Mouse (Mus musculus) cerebellum, postnatal 10 days (tissue): Measurements from ENCODE around the gene Dvl2.
"Not testable (repeated sequence)": the region's sequence is repeated elsewhere in the genome, so short reads cannot be mapped to it uniquely, and the experiment has no call there.

Source experiments
- DNase-seq, 2 experiments: peaks; one replicate each; pipeline ENCODE4 v3.0.0; 2021; ENCODE audit warnings: mixed read lengths in 2 of 2

The Dvl2 gene

DNA sequence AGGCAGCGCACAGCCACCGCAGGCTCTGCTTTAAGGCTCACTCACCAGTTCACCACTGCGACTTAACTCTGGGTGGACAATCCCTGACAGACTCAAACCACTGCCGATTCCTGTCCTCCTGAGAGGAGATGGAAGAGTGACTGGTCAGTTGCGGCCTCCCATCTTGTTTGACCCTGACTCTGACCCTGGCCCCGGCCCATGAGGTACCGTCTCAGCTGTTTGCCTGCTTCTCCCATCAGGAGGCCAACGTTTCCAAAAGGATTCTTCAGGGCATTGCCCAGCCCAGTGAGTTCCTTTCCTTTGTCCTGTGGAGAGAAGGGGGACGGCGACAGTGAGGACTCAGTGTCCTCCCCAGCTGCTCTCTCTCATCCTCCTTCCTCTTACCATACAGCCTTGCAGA, 10.6 kb downstream of the Dvl2 start:
- DNase-seq, result no peak

DNA sequence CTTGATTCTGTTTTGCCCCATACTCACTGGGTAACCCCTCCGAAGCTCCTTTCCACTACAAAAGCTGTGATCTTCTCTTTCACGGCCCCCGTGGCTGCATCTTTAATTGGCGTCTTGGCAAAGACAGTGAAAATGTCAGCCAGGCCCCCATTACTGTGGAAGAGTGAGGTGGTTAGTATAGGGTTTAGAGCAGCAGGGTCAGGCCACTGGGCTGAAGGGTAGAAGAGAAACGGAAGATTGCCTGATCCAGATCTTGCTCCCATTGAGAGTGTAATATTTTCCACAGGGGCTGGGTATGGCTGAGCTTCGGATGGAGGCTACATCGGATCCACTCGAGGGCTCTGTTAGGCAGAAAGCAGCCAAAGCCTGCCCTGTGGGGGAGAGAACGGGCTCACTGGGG, 12.5 kb downstream of the Dvl2 start:
- DNase-seq, result no peak

DNA sequence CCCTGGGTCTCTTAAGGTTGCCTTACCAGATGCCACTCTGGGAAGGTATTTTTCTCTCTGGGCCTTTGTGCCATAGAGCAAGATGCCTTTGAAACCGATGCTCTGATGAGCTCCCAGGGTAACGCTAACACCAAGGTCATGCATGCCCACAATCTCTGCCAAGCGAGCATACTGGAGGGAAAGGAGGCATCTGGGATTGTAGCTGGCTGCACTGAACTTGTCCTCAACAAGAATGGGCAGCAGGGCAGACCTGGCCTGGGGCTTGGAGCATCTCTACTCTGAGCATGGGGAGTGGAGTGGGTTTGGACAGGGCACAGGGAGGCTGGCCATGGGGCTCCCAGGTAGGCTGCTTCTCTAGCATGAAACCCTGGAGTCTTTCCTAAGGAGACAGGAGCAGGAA, 13.0 kb downstream of the Dvl2 start:
- no peak for DNase-seq

GRCm38 (mm10) chr11:70014051-70014450, 13.7 kb downstream of the Dvl2 start:
- DNase-seq, result no peak

- DNase-seq, result peak; percentile 93 to 95
Observed at GRCm38 (mm10) chr11:70014880-70015558, 14.6 kb downstream of the Dvl2 start, which contains the start of gene Acadvl. TSS of gene Acadvl (minus strand) at chr11:70015411.

GRCm38 (mm10) chr11:70015677-70016076, 15.3 kb downstream of the Dvl2 start:
- DNase-seq, result no peak

- not testable (repeated sequence) for DNase-seq
Observed at GRCm38 (mm10) chr11:70016177-70016576, 15.8 kb downstream of the Dvl2 start.

- no peak for DNase-seq
Observed at GRCm38 (mm10) chr11:70016669-70017068, 16.3 kb downstream of the Dvl2 start, which contains the start of gene Dlg4. TSS of gene Dlg4 (plus strand) at chr11:70016942.

GRCm38 (mm10) chr11:70017199-70017767, 16.9 kb downstream of the Dvl2 start:
- DNase-seq, result peak in 1 of 2 experiments; percentile 39

GRCm38 (mm10) chr11:70018131-70018990, 18.0 kb downstream of the Dvl2 start:
- peak; percentile 92 to 94 for DNase-seq

DNA sequence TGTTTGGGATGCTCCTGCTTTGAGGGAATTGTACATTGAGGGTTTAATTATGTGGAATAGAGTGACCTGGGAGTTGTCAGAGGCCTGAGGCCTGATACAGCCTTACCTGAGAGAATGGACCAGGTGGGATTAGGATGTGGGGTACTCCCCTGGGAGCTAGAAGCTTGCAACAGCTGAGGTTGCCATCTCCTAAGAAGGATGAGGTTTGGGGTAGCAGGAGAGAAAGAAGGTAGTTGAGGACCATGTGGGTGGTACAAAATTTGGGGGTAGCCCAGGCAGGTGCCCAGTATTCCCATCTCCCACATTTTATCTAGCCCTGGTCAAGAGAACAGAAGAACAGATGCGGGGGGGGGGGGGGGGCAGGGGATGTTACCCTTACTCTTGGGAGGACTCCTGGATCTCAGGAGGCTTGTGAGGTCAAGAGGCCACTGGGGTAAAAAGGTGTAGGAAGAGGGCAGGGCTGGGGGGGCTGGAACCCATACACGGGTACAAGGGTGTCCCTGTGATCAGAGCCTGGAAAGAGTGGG, 19.2 kb downstream of the Dvl2 start:
- DNase-seq, result peak in 1 of 2 experiments; percentile 28

GRCm38 (mm10) chr11:70020022-70020631, 19.7 kb downstream of the Dvl2 start:
- peak; percentile 56 to 62 for DNase-seq

- peak; percentile 90 for DNase-seq
Observed at GRCm38 (mm10) chr11:70020731-70021263, 20.4 kb downstream of the Dvl2 start.

DNA sequence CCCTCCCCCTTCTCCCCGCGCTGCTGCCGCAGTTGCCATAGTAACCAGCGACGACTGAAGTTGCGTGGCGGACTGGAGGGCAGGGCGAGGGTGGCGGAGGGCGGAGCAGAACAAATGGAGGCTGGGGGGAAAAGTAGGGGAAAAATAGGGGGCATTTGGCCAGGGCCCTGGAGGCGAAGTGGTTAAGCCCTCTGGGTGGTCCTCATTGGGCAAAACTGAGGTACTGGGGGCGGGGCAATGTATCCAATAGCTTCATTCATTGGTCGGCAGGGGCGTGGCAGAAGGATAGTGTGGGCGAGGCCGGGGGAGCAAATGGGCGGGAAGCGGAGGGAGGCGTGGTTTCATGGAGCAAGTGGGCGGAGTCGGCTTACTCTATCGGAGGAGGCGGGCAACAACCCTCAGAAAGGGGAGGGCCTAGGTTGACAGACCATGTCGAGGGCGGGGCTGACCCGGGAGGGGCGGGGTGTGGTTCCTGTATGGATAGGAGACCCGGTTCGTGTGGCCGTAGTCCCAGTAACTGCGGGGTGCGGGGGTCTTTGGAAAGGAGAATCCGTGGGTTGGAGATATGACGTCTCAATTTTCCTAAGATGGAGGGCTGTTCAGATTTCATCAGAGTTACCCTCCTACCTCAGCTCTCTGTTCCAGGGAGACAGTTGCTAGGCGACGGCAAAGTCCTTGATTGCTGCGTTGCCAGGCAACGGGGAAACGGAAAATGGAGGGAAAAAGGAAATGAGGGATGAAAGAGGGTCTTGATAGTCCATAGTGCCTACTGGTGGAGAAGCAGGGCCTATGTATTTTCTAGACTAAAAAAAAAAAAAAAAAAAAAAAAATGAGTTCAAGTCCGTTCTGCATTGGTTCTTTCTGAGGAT, 21.1 kb downstream of the Dvl2 start:
- peak; percentile 99 for DNase-seq

DNA sequence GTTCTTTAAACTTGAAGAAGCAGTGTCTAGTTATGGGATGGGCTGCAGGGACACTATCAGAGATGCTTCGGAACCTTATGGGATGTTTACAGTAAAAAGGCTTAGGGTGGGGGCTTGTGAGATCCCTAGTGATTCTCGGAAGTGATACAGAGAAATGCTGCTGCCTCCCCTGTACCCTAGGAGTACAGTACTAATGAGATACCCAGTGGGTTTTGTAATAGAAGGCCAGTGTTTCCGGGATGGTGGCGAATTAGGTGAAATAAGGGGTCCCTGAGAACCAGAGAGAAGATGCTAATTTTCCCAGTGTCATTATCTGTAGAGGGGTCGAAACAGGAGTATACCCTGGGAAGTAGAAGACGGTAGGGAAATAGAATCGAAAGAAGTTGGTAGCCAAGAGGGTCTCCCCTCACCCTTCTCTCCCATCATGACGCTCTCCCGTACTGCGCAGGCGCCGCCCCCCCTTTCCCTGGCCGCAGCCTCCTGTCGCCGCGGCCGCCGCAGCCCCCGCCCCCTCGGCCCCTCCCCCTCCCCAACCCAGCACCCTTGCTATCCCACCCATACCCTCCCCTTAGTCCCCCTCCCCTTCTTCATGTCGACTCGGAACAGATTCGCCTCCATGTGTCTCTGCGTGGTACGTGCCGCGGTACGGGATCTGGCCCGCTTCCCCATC, 23.2 kb downstream of the Dvl2 start:
- DNase-seq, result peak; percentile 76 to 86

DNA sequence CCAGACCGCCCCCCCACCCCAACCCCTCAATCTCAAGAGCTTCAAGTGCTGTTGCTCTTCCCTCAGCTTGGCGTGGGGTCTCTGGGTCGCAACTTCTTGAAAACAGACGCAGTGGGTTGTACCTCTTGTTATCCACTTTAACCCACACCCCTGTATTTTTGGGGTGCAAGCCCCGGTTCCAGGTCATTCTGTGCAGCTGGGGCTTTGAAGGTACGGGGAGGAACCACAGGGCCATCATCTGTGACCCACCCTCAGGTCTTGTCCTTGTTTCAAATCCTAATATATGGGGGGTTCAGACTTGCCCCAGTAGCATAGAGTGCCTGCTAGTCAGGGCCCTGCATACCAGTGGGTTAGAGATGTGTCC, 23.7 kb downstream of the Dvl2 start:
- DNase-seq, result no peak

DNA sequence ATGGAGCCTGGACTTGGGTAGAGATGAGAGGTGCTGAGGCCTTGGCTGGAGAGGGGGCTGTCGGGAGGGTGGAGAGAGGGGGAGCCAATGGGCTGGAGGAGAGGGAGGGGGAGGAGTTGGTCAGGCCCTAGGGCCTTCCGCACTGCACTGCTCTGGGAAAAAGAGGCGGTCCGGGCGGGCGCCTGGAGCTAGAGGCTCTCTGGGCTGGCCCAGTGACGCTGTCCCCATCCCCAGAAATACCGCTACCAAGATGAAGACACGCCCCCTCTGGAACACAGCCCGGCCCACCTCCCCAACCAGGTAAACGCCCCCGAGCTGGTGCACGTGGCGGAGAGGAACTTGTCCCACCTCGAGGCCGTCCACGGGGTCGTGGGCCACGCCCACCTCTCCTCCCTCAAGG, 26.3 kb downstream of the Dvl2 start:
- DNase-seq, result peak; percentile 65 to 66

- DNase-seq, result peak; percentile 64 to 70
Observed at GRCm38 (mm10) chr11:70027397-70027796, 27.0 kb downstream of the Dvl2 start.

DNA sequence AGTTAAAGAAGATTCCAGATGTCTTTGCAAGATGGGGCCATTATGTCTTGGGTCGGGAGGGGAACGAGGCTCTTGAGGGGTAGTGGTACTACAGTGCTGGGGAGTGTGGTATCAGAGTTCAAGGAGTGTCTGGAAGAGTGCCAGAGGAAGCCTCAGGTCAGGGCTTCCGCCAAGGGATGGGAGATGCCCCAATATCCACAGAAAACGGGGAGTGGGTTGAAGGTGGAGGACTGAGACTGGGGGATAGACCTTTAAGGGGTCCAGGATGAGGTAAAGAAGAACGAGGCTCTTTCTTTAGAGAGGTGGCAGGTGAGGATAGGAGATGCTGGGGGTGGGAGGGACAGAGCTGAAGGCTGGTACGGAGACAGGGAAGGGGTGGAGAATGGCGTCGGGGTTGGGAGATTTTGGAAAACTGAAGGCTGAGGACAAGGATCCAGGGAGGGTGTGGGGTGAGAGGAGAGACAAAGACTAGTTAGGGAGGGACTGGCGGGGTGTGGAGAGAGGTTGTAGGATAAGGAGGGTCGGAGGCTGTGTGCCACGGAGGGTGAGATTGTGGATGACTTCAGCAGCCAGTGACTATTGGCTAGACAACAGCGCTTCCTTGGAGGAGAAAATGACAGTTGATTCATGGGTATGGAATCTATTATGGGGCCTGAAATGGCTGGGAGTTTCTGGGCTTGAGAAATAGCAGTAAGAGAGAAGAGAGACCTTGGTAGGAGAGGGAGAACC, 28.2 kb downstream of the Dvl2 start:
- DNase-seq, result peak in 1 of 2 experiments; percentile 56

DNA sequence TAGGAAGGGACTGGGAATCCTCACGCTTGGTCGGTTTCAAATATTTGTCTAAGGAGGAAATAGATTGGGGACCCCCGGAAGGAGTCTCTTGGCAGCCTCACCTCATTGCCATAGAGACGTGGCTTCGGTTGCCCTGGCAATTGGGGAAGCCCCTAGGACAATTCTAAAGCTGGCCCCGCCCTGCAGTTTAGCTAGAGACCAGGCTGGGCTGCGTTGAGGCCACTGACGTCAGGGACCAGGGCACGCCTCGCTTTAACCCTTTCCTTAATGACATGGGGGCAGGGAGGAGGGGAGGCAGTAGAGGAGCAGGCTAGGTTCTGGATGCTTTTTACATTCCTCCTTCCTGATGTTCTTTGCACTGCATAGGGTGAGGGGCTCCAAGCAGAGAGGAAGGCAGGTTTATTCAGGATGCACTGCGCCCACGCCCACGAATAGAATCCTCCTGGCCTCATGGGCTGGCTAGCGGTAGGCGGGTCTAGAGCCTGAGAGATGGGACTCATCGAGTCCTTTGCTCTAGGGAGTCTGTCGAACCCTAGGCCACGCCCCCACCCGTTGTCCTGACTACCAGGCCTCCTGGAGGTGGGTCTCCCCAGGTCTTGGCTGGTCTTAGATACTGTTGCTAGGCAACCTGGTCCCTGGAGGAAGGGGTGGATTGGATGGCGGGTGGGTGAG, 28.9 kb downstream of the Dvl2 start:
- peak; percentile 92 to 95 for DNase-seq
